Mouse (Mus musculus) spleen, postnatal 36 days (tissue): ENCODE measurements around the gene Bco2.

Experiments
- DNase-seq, 2 experiments: peaks; one replicate each; pipeline ENCODE4 v3.0.0; 2022; ENCODE audit warnings: low spot score in 2 of 2, mixed read lengths in 1 of 2

Gene Bco2

GRCm38 (mm10) chr9:50555094-50555446 is at the start of gene Bco2:
Gene Bco2 (minus strand): TSS chr9:50555181.
- DNase-seq: no peak

- DNase-seq: no peak
Observed at GRCm38 (mm10) chr9:50604338-50604737, 49.4 kb upstream of the Bco2 start.

DNA sequence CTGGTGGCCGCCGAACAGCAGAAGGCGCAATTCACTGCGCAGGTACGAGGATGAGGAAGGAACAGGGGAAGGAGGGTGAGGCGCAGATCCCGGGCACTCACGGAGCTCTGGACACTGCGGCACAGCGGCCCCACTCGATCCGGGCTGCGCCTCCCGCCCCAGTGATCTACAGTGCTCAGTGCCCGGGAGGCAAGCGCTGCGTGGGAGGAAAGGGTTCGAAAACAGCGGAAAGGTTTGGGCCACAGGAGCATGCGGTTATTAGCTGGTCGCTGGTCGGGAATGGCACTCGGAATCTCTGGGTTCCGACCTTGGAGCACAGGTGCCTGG is 49.0 kb upstream of the Bco2 start:
- no peak for DNase-seq

DNA sequence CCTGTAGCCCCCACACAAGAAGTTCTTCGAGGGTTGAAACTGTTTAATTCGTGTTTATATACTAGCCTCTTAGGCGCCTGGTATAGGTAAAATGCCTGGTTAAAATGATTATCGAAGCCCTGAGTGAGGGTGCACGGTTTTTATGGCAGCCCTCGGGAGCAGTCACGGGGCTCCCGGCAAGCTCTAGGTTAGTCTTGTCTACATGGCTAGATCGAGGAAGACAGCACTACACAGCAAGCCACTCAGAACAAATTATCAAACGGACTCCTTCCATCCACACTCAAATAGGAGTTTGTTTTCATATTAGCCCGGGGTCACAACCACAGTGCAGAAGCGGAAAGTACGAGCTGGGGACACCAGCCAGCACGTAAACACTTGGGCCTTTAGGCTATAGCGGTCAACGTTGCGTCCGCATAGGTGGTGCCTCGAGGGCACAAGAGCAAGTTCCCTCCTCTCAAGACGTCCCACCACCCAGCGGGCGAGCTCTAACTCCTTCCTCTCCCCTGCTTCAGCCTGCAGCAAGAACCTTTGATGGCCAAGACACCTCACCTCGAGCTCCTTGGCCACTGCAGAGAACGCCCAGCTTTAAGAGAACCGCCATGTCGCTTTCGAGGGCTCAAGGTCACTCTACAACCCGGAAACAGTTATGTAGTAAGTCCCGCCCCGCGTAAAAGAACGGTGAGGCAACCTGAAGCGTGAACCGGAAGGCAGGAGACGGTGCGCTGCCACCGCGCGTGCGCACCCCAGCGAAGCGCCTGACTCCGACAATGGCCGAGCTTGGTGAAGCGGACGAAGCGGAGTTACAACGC is 48.4 kb upstream of the Bco2 start, which contains the start of the genes Sdhd and Timm8b:
Gene Sdhd (minus strand): TSS at position 624 of the 809 bp plus-strand sequence.
Gene Timm8b (plus strand): TSS at position 722 of the 809 bp plus-strand sequence.
- DNase-seq: peak; percentile 94 to 95

DNA sequence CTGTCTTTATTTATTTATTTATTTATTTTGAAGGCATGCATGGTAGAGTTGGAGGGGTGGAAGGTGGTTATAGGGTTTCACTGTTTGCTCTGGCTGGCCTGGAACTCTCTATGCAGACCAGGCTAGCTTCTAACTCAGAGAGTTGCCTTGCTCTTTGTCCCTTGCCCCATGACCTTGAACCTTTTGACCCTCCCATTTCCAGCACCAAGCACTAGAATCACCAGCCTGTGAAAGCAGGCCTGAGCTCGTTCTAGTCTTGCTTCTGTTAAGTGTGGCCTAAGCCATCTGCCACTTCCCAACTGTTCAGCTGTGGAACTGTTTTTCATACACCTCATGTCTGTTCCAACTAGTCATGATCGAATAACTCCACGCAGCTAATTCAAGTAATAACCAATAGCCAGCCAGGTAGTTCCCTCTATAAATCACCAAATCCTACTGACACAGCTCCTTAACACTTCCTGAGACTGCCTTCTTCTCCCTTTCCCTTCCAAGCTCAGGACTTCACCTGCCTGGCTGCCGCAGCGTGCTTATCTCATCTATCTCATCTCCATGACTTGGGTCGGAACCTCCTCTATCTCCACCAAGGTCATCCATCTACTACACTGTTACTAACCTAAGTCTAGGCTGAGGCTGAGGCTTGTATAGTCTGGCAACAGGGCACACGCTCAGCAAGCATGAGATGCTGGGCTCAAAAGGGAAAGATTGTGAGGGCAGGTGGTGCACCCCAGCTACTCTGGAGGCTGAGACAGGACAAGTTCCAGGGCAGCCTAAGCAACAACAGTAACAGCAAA is 47.3 kb upstream of the Bco2 start:
- no peak for DNase-seq

DNA sequence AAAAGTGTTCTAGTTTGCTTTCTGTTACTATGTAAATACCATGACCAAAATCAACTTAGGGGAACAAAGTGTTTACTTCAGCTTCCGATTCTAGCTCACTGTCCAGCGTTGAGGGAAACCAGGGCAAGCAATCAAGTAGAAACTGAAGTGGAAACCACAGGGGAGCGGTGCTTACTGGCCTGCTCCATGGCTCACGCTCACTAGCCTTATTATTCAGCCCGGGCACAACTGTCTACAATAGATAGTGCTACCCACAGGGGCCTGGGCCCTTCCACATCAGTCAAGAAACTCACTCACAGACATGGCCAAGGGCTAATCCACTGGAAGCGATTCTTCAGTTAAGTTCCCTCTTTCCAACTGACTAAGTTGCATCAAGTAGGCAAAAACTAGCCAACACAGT is 46.6 kb upstream of the Bco2 start:
- no peak for DNase-seq

- no peak for DNase-seq
Observed at GRCm38 (mm10) chr9:50596973-50597372, 42.0 kb upstream of the Bco2 start.

DNA sequence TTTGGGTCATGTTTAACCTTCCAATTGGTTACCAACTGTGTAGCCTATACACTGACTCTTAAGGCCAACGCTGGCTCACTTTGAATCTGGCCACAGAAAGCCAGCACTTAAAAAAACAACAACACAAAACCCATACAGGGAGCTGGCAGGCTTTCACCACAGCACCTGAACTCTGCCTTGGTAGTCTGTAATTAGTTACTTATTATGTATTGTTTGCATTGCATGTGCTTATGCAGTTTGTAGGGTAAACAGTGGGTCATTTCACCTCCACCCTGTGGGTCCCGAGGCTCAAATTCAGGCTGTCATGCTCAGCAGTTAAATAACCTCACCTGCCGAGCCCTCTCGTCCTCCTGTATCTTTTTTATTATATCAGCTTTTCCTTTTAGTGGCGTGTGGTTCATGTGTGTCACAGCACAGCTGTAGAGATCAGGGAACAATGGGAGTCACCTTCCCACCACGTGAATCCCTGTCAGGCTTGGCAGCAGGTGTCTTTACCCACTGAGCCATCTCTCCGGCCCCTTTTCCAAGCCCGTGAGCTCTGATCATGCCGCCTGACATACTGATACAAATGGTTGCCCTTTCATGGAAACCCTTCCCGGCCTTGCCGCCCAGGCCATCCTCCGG is 39.9 kb upstream of the Bco2 start:
- DNase-seq: no peak

DNA sequence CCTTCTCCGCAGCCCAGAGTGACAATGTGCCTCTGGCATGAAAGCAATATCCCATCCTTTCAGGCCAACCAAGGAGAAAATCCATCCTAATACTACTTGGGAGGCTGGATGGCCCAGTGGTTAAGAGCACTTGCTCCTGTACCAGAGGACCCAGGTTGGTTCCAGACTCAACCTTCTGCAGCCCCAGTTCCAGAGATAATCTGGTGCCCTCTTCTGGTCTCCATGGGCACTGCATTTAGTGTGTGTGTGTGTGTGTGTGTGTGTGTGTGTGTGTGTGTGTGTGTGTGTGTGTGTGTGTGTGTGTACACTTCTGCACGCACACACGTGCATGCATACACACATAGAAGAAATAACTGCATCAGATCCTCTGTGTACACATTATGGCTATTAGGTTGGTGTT is 38.6 kb upstream of the Bco2 start:
- DNase-seq: peak; percentile 24 to 50

- no peak for DNase-seq
Observed at GRCm38 (mm10) chr9:50592955-50593354, 38.0 kb upstream of the Bco2 start.

GRCm38 (mm10) chr9:50590856-50591518 is 36.0 kb upstream of the Bco2 start:
- DNase-seq: peak; percentile 11 to 36

DNA sequence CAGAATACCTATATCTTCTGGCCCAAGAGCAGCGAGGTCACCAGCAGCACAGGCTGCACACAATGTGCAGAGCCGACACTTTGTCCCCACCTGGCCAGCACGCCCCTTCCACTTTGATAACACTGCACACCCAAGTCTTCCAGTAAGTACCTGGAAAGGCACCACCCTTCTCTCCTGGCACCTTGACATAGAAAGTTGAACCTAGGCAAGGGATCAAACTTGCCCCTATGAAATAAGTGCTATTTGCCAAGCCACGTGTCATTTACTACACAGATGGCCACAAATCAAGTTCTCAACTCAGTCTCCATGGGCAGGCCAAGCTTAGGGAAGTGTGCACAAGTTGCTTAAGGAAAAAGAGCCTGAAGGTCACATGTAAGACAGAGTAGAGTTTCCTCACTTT is 32.0 kb upstream of the Bco2 start:
- DNase-seq: no peak

DNA sequence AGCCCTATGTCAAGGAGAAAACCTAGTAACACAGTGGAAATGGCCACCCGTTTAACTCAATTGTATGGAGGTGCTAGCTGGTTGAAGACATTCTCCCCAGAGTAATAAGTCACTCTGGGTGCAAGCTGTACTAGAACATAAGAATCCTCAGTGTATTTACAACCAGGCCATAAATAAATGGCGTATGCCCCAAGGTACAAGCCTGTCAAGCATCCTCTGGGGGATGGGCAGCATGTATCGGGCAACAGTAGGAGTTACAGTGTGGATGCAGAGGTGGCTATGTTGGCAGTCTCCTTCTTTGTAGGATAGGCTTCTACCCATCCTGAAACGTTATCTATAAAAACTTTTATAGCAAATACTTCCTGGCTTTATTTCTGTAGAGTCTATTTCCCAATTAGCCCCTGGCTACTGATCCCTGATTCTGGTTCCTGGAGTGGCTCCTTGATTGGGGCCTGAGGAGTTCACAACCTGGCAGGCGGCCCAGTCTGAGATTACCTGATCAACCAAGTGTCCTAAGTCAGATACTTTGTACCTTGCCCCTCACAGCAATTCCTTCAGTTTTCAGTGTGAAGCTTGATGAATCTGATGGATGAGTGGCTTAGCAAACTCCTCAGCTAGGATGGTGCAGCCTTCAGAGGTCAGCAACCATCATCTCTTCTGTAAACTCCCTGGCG is 30.3 kb upstream of the Bco2 start:
- DNase-seq: no peak

DNA sequence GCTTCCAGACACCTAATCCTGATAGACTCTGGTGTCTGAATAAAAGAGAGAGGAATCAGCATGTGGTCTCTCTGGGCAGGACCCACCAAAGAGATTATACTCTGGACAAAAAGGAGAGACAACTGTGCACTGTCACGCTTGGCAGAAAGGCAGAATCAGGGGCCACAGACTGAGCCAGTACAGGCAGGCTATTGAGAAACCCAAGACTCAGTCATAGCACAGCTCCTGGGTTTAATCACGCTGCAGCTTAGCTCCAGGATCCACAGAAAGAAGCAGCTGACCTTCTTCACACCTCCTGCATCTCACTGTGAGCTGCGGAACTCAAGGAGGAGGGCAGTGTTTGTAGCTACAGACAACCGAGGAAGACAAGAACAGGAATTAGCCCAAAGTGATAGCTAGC is 25.4 kb upstream of the Bco2 start:
- DNase-seq: no peak

- no peak for DNase-seq
Observed at GRCm38 (mm10) chr9:50569599-50570525, 14.9 kb upstream of the Bco2 start.

GRCm38 (mm10) chr9:50567881-50568280 is 12.9 kb upstream of the Bco2 start:
- no peak for DNase-seq

DNA sequence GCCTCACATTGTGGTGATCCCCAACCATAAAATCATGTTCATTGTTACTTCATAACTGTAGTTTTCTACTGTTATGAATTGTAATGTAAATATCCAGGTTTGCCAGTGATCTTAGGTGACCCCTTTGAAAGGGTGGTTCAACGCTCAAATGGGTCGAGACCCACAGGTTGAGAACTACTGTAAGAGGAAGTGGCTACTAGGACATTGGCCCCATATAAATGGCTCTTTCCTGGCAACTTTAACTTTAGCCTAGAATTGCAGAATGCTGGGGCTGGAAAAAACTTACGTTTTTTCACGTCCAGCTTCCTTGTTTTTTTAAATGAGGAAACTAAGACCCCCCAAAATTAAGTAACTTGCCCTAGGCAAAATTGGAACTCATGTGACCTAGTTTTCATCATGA is 12.4 kb upstream of the Bco2 start:
- no peak for DNase-seq

- no peak for DNase-seq
Observed at GRCm38 (mm10) chr9:50565940-50566339, 11.0 kb upstream of the Bco2 start.

- DNase-seq: no peak
Observed at GRCm38 (mm10) chr9:50565173-50565572, 10.2 kb upstream of the Bco2 start.

- DNase-seq: no peak
Observed at GRCm38 (mm10) chr9:50561918-50562360, 7.0 kb upstream of the Bco2 start.
